ENCODE assay signal across 11 mouse cellular contexts in genomic region chr7:64923918-64924317, GRCm38 (mm10).
"Had no signal": no experiment of that assay in that cellular context is flagged by ENCODE, and none has a peak within 500 bp of the region (broad histone marks: within the 10 kb centered on the region; RNA-seq: fewer than 3 reads in every experiment).

No protein-coding gene starts in this region.

- H3K27me3 ChIP-seq: midbrain, embryonic 12.5 days; neural tube, embryonic 13.5 days had no signal

- DNase-seq: kidney, adult 11 months; kidney, adult 9 months; kidney, postnatal 36 days; lung, adult 18-20 months; retina, postnatal 1 day; thymus, postnatal 14 days had no signal

- H3K4me1 ChIP-seq: limb, embryonic 13.5 days had no signal

- H3K36me3 ChIP-seq: limb, embryonic 13.5 days; midbrain, embryonic 12.5 days; neural tube, embryonic 13.5 days had no signal

- H3K27ac ChIP-seq: kidney, postnatal 0 days; limb, embryonic 13.5 days; liver, embryonic 14.5 days; midbrain, embryonic 12.5 days; neural tube, embryonic 13.5 days had no signal

- H3K4me3 ChIP-seq: limb, embryonic 13.5 days; midbrain, embryonic 12.5 days; neural tube, embryonic 13.5 days had no signal
